Mouse (Mus musculus) mesoderm, embryonic 11.5 days (tissue): ENCODE results near the gene B3galnt1.
A peak's percentile ranks its signal among the peaks of the same experiment; 100 is the strongest.

Source experiments
- DNase-seq: peaks from one replicate; pipeline ENCODE4 v3.0.0-alpha.2; 2012; ENCODE audit warnings: low read depth, low spot score

B3galnt1 gene

GRCm38 (mm10) chr3:69598261-69599165 lies at the start of gene B3galnt1:
Gene B3galnt1 (minus strand): TSS chr3:69598960.
- DNase-seq, result peak; percentile 75

DNA sequence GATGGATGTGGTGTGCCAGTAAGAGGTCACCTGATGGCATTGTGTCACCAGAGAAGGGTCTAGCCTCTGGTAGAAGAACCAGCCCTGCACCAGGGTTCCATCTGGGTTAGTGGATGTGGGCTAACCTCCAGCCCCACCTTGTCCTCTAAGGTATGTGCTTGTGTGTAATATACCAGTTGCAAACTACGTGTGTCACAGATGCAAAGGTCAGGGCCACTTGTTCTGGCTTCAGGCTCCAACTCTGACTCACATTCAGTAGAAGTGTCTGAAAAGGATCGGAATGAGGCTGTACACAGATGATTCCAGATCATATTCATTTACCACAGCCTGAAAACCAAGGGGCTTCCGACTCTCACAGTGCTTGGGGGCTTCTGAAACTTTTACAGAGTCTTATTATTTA lies 35.8 kb upstream of the B3galnt1 start:
- no peak for DNase-seq

- DNase-seq, result no peak
Measured at GRCm38 (mm10) chr3:69633706-69634420, 35.1 kb upstream of the B3galnt1 start.

DNA sequence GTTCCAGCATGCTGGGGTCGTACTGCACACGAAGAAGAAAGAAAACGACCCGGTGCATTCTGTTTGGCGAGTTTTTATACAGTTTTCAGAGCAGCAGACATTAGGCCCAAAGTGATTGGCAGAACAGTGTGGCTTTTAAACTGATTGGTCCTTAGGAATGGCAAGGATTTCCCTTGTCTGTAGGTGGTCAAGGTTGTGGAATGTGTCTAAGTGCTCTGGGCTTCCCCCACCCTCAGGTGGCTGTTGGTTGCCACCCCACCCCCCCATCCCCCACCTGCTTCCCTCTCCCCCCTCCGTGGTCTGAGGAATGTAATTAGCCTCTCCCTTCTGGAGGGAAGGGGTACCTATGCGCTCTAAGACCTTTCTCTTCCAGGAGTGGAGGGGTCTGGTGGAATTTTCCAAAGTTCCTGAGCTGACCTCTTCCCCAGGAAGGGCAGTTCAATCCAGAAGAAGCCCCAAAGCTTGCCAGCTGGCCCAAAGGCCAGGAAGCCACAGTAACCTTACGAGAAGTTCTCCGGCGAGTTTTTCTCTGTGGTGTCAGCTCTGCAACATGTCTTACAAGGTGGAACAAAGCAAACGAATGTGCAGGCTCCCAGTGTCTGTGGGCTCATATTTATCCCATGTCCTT lies 28.3 kb upstream of the B3galnt1 start:
- peak; percentile 4 for DNase-seq

DNA sequence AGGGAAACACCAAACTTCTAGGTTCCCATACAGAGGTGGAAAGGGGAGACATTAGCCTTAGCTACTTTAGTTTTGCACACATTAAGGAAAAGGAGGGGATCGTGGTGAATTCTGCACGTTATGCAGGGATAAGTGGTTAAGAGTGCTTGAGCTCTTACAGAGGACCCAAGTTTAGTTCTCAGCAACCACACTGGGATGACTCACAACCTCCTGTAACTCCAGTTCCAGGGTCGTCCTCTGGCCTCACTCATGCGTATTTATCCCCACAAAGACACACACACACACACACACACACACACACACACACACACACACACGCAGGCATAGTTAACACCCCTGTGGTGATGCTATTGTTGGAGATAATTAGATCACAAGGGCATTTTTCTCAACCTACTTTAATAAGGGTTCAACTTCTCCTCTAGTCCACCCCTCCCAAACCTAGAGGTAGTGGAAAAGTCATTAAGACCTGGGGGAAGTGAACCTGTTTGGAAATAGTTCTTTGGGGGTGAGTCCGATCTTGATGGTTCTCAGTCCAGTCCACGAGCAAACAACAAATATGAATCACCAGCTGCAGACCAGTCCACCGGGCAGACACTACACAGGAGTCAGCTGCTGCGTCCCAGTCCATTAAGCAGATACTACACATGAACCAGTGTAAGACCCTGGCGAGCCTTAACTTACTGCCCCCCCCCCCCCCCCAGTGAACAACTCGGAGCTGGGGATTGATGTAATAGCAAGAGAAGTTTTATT lies 27.6 kb upstream of the B3galnt1 start:
- DNase-seq, result no peak

DNA sequence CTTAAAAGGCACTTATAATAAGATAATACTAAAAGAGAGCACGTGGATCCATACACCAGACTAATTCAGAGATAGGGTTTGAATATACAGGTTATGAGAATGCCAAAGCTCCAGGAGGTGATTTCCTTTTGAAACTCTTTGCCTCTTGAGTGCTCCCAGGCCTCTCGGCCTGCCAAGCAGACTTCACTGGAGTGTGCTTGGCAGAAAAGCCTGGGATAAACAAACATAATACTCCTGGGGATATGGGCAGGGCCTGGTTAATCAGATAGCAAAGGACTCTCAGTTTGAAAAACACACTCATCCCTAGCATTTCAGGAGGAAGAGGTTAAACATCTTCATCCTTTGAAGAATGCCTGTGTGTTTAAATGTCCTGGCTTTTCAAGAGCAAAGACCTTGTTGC lies 25.4 kb upstream of the B3galnt1 start:
- no peak for DNase-seq

GRCm38 (mm10) chr3:69607909-69608308 lies 9.1 kb upstream of the B3galnt1 start:
- no peak for DNase-seq

GRCm38 (mm10) chr3:69607468-69607867 lies 8.7 kb upstream of the B3galnt1 start:
- no peak for DNase-seq

- DNase-seq, result no peak
Measured at GRCm38 (mm10) chr3:69606923-69607322, 8.2 kb upstream of the B3galnt1 start.

DNA sequence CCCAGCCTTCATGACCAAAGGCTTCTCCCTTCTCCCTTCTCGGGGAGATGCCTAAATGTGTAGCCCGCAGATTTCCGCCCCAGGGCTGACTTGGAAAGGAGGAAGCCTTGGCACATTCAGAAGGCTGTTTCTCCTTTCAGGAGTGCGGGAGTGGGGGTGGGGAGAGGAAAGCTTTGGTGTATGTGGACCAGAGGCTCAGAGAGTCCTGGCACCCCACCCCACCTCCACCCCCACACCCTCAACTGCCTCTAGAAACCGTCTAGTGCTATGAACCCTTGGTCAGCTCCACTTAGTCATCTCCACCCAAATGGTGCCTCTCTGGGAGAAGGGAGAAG lies 373 bp upstream of the B3galnt1 start:
- DNase-seq, result no peak

DNA sequence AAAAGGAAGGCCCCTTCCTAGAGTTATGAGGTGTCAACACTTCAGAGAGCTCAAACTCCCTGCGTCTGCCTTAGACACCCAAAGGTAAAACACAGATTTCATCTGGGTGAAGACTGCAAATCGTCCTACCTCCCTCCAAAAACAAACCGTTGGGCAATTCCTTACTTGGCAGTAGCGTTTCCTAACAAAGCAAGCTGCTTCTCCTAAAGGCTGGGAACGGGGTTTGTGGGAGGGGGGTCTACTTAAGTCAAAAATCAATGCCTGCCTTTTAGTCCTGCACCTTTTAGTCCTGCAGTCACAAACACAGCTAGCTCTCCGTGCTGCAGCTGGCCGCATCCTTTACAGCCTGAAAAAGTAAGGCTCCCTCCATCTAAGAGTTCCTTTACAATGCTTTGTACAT lies 944 bp downstream of the B3galnt1 start:
- DNase-seq, result peak; percentile 9

- DNase-seq, result no peak
Measured at GRCm38 (mm10) chr3:69597211-69597610, 1.5 kb downstream of the B3galnt1 start.

DNA sequence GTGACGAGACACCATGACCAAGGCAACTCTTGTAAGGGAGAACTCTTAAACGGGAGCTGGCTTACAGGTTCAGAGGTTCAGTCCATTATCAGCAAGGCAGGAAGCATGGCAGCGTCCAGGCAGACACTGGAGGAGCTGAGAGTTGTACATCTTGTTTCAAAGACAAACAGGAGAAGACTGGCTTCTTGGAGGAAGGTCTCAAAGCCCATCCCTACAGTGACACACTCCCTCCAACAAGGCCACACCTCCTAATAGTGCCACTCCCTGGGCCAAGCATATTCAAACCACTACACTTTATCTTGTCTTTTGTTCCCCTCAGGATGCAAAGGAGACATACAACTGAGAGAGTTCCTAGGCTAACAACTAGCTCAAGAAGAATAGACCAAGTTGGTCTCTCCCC lies 2.6 kb downstream of the B3galnt1 start:
- DNase-seq, result no peak

- no peak for DNase-seq
Measured at GRCm38 (mm10) chr3:69594071-69594470, 4.7 kb downstream of the B3galnt1 start.

- DNase-seq, result no peak
Measured at GRCm38 (mm10) chr3:69593426-69593825, 5.3 kb downstream of the B3galnt1 start.

DNA sequence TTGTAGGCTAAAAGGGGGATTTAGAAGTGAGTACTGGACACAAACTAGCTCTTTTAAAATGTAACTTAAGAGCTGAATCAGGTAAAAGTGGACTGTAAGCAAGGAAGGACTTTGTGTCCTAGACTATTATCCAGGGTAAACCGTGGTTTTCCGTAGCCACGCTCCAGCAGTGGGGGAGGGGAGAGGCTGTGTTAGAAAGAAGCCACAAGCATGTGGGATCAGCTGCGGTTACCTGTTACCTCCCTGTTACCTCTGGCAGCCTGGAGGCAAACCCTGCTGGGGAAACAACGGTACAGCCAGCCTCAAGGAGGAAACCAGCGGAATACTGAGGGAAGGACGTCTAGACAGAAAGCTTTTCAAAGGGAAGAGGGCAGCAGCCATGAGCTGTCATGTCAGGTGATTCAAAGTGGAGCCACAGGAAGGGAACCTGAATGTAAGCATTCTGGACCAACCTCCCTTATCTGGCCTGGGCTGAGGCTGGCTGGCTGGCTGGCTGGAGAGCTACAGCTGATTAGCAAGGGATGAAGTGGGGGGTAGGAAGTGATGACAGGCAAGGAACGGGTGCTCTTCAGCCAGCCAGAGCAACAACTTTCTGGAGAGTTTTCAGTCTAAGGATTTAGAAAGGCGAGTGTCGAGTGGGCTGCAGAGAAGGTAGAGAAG lies 10.5 kb downstream of the B3galnt1 start:
- no peak for DNase-seq

DNA sequence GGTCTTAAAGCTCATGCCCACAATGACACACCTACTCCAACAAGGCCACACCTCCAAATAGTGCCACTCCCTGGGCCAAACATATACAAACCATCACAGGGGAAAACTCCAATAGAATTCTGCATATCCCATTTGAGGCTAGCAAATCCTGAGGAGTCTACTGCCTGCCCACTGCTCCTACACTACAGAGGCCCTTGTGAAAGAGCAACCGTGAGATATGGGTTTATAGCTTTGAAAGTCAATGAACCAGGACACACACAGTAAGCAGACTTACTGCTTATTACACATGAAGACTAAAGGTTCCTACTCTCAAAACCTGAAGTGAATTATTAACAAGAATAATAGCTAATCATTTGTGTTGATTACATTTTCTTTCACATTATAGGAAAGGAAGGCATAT lies 15.0 kb downstream of the B3galnt1 start:
- DNase-seq, result no peak

DNA sequence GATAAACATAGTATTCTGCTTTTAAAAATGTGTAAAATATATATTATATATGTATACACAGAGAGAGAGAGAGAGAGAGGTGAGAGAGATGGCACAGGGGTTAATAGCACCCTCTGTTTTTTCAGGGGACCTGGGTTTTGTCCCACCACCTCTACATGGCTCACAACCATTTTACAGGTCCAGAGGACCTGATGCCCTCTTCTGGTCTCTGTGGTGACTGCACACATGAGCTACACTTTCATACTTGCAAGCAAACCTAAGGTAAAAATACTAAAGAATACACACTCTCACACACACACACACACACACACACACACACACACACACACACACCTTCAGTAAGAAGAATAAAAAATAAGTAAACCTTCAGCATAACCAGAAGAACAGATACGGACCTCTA lies 20.0 kb downstream of the B3galnt1 start:
- DNase-seq, result no peak

- no peak for DNase-seq
Measured at GRCm38 (mm10) chr3:69576715-69577114, 22.0 kb downstream of the B3galnt1 start.

- no peak for DNase-seq
Measured at GRCm38 (mm10) chr3:69575577-69575976, 23.2 kb downstream of the B3galnt1 start.

DNA sequence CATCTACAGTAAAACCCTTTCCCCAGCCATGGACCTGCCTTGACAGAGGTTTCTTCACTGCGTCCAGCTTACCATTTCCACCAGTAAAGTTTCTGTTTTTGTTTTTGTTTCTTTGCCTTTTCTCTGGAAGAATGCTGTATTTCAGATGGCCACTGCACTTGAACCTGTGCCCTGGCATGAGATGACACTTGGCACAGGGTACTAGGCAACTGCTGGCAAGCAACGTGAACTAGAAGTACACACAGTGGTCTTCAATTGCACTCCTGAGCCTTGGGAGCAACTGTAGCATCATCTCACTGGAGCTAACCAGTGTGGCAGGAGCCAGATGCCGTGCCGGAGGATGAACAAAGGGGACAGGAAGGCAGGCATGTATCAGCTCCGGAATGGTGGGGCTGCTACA lies 26.2 kb downstream of the B3galnt1 start:
- no peak for DNase-seq
